Mouse (Mus musculus): Measurements from ENCODE around the gene 1700009N14Rik.

GRCm38 (mm10) chr4:39450069-39450468 lies at the start of gene 1700009N14Rik:
- TF ChIP-seq CTCF (IDR thresholded peaks at IDR 0.05) (no peak), EP300 (IDR thresholded peaks at IDR 0.05) (no peak)

All from lung, postnatal 0 days (tissue).